Mouse (Mus musculus): ENCODE results near the gene Tspan1. TPM values are rescaled to one million over a fixed set of nuclear protein-coding genes. Genes with fewer than 3 reads are reported as not detected.

Gene Tspan1
- polyA plus RNA-seq, 1 experiment: not detected

DNA sequence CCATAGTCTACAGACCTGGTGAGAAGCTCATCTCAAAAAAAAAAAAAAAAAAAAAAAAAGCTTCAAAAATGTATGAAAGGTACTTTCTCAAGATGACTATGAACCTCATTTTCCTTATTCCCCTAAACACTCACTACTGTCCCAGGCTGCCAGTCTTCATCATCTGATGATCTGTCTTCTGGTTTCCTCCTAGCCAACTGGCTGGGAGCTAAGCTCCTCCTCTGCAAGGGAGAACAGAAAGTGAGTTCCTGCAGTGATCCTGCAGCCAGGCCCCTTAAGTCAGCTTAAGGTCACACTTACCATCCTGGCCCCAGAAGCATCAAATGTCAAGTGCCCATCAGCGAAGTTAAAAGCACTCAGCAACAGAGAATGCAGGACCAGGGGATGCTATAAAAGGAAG is 44.6 kb downstream of the Tspan1 start:
- Histone ChIP-seq H3K27ac (replicated peaks; ENCODE audit: low read depth, low read length) (no peak overlapping the region), H3K4me3 (ENCODE audit: insufficient read depth, low read depth, low read length) (no peak overlapping the region), H3K4me1 (ENCODE audit: control insufficient read depth, insufficient read depth, insufficient read length, low read length) (no peaks in the 10 kb centered on the region)

Other genes starting within 250 kb of the Tspan1 start
- gene Dmbx1, start 227.7 kb downstream of the Tspan1 start, polyA plus RNA-seq (2012; ENCODE audit: insufficient read depth, insufficient read length, missing spikeins): not detected in 2 replicates
- gene Faah, start 149.7 kb downstream of the Tspan1 start, polyA plus RNA-seq (2012; ENCODE audit: insufficient read depth, insufficient read length, missing spikeins): not detected in 2 replicates
- gene Nsun4, start 113.7 kb downstream of the Tspan1 start, polyA plus RNA-seq (2012; ENCODE audit: insufficient read depth, insufficient read length, missing spikeins): 22.6 and 35.3 TPM in 2 replicates
- 4,457 and 5,170 TPM in 2 replicates for gene Uqcrh, start 92.5 kb downstream of the Tspan1 start, polyA plus RNA-seq (2012; ENCODE audit: insufficient read depth, insufficient read length, missing spikeins)
- 23.3 and 24.1 TPM in 2 replicates for gene Lrrc41, start 92.3 kb downstream of the Tspan1 start, polyA plus RNA-seq (2012; ENCODE audit: insufficient read depth, insufficient read length, missing spikeins)
- 0.36 TPM in 1 of 2 replicates, not detected in the other for gene Rad54l, start 43.9 kb downstream of the Tspan1 start, polyA plus RNA-seq (2012; ENCODE audit: insufficient read depth, insufficient read length, missing spikeins)
- gene Pomgnt1, start 43.8 kb downstream of the Tspan1 start, polyA plus RNA-seq (2012; ENCODE audit: insufficient read depth, insufficient read length, missing spikeins): 37.6 and 49.5 TPM in 2 replicates
- 17.5 and 22.9 TPM in 2 replicates for gene Lurap1, start 16.3 kb downstream of the Tspan1 start, polyA plus RNA-seq (2012; ENCODE audit: insufficient read depth, insufficient read length, missing spikeins)
- gene 1700042G07Rik, start 5.8 kb upstream of the Tspan1 start, polyA plus RNA-seq (2012; ENCODE audit: insufficient read depth, insufficient read length, missing spikeins): not detected in 2 replicates
- not detected in 2 replicates for gene Gm49337, start 5.8 kb upstream of the Tspan1 start, polyA plus RNA-seq (2012; ENCODE audit: insufficient read depth, insufficient read length, missing spikeins)
- gene Pik3r3, start 54.0 kb upstream of the Tspan1 start, polyA plus RNA-seq (2012; ENCODE audit: insufficient read depth, insufficient read length, missing spikeins): 3.0 and 4.6 TPM in 2 replicates